Mouse (Mus musculus): ENCODE measurements around the gene Gm14548.
"Not testable (repeated sequence)": the region's sequence is repeated elsewhere in the genome, so short reads cannot be mapped to it uniquely, and the experiment has no call there.

The Gm14548 gene

GRCm38 (mm10) chr7:3898036-3898590 lies at the start of gene Gm14548:
Gene Gm14548, minus strand, starts transcription at chr7:3898120.
- not testable (repeated sequence) for DNase-seq (ENCODE audit: low spot score)

- no peak for DNase-seq (ENCODE audit: low spot score)
Observed at GRCm38 (mm10) chr7:3946117-3946516, 48.2 kb upstream of the Gm14548 start.

GRCm38 (mm10) chr7:3940915-3941314 lies 43.0 kb upstream of the Gm14548 start:
- DNase-seq (ENCODE audit: low spot score), result no peak

- DNase-seq (ENCODE audit: low spot score), result no peak
Observed at GRCm38 (mm10) chr7:3939866-3940525, 42.1 kb upstream of the Gm14548 start.

GRCm38 (mm10) chr7:3935473-3935872 lies 37.6 kb upstream of the Gm14548 start:
- DNase-seq (ENCODE audit: low spot score), result not testable (repeated sequence)

- not testable (repeated sequence) for DNase-seq (ENCODE audit: low spot score)
Observed at GRCm38 (mm10) chr7:3915387-3915786, 17.5 kb upstream of the Gm14548 start, which contains the start of gene Lilra6. Gene Lilra6, minus strand, starts transcription at chr7:3915503.

GRCm38 (mm10) chr7:3903704-3904103 lies 5.8 kb upstream of the Gm14548 start:
- no peak for DNase-seq (ENCODE audit: low spot score)

- DNase-seq (ENCODE audit: low spot score), result not testable (repeated sequence)
Observed at GRCm38 (mm10) chr7:3875032-3875431, 22.9 kb downstream of the Gm14548 start.

GRCm38 (mm10) chr7:3844951-3845350 lies 53.0 kb downstream of the Gm14548 start, which contains the start of gene Pira2:
Gene Pira2, minus strand, starts transcription at chr7:3845051.
- not testable (repeated sequence) for DNase-seq (ENCODE audit: low spot score)

- not testable (repeated sequence) for DNase-seq (ENCODE audit: low spot score)
Observed at GRCm38 (mm10) chr7:3837854-3838253, 60.1 kb downstream of the Gm14548 start.
